In the genomic region with DNA sequence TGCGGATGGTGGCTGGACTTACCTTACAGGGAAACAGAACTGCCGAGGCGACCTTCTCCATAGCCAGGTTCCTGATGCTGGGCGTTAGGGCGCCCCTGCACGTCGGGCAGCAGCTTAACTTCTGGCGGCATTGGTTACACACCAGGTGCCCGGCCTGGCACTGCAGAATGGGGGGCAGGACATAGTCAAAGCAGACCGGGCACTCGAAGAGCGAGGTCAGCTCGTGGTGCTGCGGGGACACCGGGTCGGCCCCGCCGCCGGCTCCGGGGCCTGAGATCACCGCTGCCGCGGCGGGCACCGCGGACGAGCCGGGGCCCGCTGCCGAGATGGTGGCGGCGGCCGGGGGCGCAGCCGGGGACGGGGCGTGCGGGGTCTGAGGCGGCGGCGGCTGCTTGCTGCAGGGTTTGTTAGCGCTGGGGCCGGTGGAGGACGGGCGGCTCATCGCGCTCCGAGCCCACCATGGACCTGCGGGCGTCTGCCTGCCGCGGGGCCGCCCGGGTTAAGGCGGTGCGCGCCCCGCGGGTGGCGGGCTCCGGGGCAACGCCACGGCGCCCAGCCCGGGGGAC, we compare ENCODE assay signal across 8 mouse cellular contexts. TPM values are rescaled to one million over a fixed set of nuclear protein-coding genes. Genes with fewer than 3 reads are reported as not detected.
A peak's percentile ranks its signal among the peaks of the same experiment; 100 is the strongest.
DNase-seq lines count a peak whose midpoint lies in the region; ATAC-seq lines count a peak whose summit lies in the region.

No protein-coding gene starts in this region.

- ATAC-seq in heart, embryonic 15.5 days (replicated peaks; ENCODE audit: insufficient number of reproducible peaks, insufficient read depth, low FRiP score, low read depth): no peak; the same call in 1 of the 2 replicates
- ATAC-seq in neutrophil, adult 5-6 weeks (ENCODE audit: extremely low read depth, insufficient number of reproducible peaks, low FRiP score, poor library complexity, severe bottlenecking): peak; percentile 22; the same call in 1 of the 2 replicates

- H3K4me2 ChIP-seq in heart, embryonic 15.5 days: peak overlapping the region; percentile 88

- H3K9ac ChIP-seq in heart, embryonic 15.5 days: peak overlapping the region; percentile 86

- peak overlapping the region; percentile 78 for H3K4me3 ChIP-seq in forebrain, embryonic 10.5 days
- peak overlapping the region; percentile 87 for H3K4me3 ChIP-seq in heart, embryonic 15.5 days

- H3K36me3 ChIP-seq in forebrain, embryonic 10.5 days (replicated peaks): no peaks in the 10 kb centered on the region
- H3K36me3 ChIP-seq in heart, embryonic 15.5 days: no peaks in the 10 kb centered on the region

- DNase-seq in B cell, adult 2 months: peak; percentile 60 to 63
- peak; percentile 58 to 61 for DNase-seq in adrenal gland, postnatal 36 days
- peak; percentile 51 for DNase-seq in forebrain, embryonic 10.5 days (ENCODE audit: extremely low spot score, low spot score)
- peak; percentile 53 to 82 for DNase-seq in kidney, postnatal 25 days
- peak; percentile 56 for DNase-seq in lung, adult 18-20 months
- DNase-seq in testis, postnatal 14 days (ENCODE audit: low spot score): peak; percentile 40

- peaks cover 40% of the 10 kb centered on the region for H3K4me1 ChIP-seq in forebrain, embryonic 10.5 days
- peaks cover 19% of the 10 kb centered on the region for H3K4me1 ChIP-seq in heart, embryonic 15.5 days (replicated peaks)

- H3K27me3 ChIP-seq in forebrain, embryonic 10.5 days (ENCODE audit: poor library complexity, severe bottlenecking): peaks cover 64% of the 10 kb centered on the region
- no peaks in the 10 kb centered on the region for H3K27me3 ChIP-seq in heart, embryonic 15.5 days

- peak overlapping the region; percentile 85 for H3K27ac ChIP-seq in forebrain, embryonic 10.5 days
- peak overlapping the region; percentile 97 for H3K27ac ChIP-seq in heart, embryonic 15.5 days

- H3K9me3 ChIP-seq in forebrain, embryonic 10.5 days: no peaks in the 10 kb centered on the region
- H3K9me3 ChIP-seq in heart, embryonic 15.5 days (replicated peaks): no peaks in the 10 kb centered on the region

- WGBS in forebrain, embryonic 10.5 days: under 1% methylated on average over 65 of the region's 65 CpGs
- under 1% methylated on average over 59 of the region's 65 CpGs for WGBS in heart, embryonic 15.5 days

RNA-seq across cellular contexts. Expression of a gene that starts 0.7 kb away (rescaled TPM):
- total RNA-seq in adrenal gland, postnatal 36 days (2021): 10 to 100 TPM; 29.5 to 30.1 TPM
- 2.0 and 2.7 TPM in 2 replicates for polyA plus RNA-seq in forebrain, embryonic 10.5 days (2016; fragmentation: Nextera tagmentation; extraction: Ambion mirVana)
- 4.7 and 5.7 TPM in 2 replicates for polyA plus RNA-seq in heart, embryonic 15.5 days (2015; fragmentation: Nextera tagmentation; extraction: Ambion mirVana)
- 12.7 and 14.7 TPM in 2 replicates for total RNA-seq in neutrophil, adult 5-6 weeks (2017)

RNA-seq across cellular contexts. Expression of a gene that starts 54.5 kb away (rescaled TPM):
- under 1 TPM in 1 of 2 experiments, not detected in 1; 0.17 TPM for total RNA-seq in adrenal gland, postnatal 36 days (2021)
- not detected in 2 replicates for polyA plus RNA-seq in forebrain, embryonic 10.5 days (2016; fragmentation: Nextera tagmentation; extraction: Ambion mirVana)
- polyA plus RNA-seq in heart, embryonic 15.5 days (2015; fragmentation: Nextera tagmentation; extraction: Ambion mirVana): 0.08 TPM in 1 of 2 replicates, not detected in the other
- not detected in 2 replicates for total RNA-seq in neutrophil, adult 5-6 weeks (2017)
